Mouse (Mus musculus) forebrain, embryonic 14.5 days (tissue): ENCODE measurements around the gene Accsl. TPM values are rescaled to one million over a fixed set of nuclear protein-coding genes. Genes with fewer than 3 reads are reported as not detected.

ENCODE experiments used
- ATAC-seq: fragments of 200-750 bp; cut with Nextera tagmentation; 2 replicates; pipeline ENCODE4 v1.8.0; 2017; ENCODE audit warnings: mild to moderate bottlenecking, moderate library complexity
- DNase-seq: peaks from one replicate; pipeline ENCODE4 v3.0.0-alpha.2; 2015; ENCODE audit warnings: low spot score
- H3K27ac ChIP-seq: fragments of 300-500 bp; sonication (generic); 2 replicates; pipeline ENCODE4 v1.5.1; 2014; ENCODE audit warnings: low read depth, mild to moderate bottlenecking, control low read depth, low read length, moderate library complexity
- H3K27me3 ChIP-seq: fragments of 300-500 bp; sonication (generic); replicated peaks from 2 replicates; pipeline ENCODE4 v1.6.1; 2014; ENCODE audit warnings: low read length, control low read depth, mixed read lengths; ENCODE audit not compliant: control insufficient read depth, insufficient read depth
- H3K36me3 ChIP-seq: fragments of 300-500 bp; sonication (generic); 2 replicates; pipeline ENCODE4 v1.6.1; 2014; ENCODE audit warnings: low read length, control low read depth; ENCODE audit not compliant: control insufficient read depth, insufficient read depth
- H3K4me1 ChIP-seq: fragments of 300-500 bp; sonication (generic); 2 replicates; pipeline ENCODE4 v1.6.1; 2014; ENCODE audit warnings: antibody characterized with exemption, low read length, control low read depth; ENCODE audit not compliant: control insufficient read depth, insufficient read depth
- H3K4me2 ChIP-seq: fragments of 300-500 bp; sonication (generic); 2 replicates; pipeline ENCODE4 v1.6.1; 2014; ENCODE audit warnings: mild to moderate bottlenecking, control low read depth, low read length
- H3K4me3 ChIP-seq: fragments of 300-500 bp; sonication (generic); 2 replicates; pipeline ENCODE4 v1.5.1; 2014; ENCODE audit warnings: low read depth, low read length, control low read depth
- H3K9ac ChIP-seq: fragments of 300-500 bp; sonication (generic); 2 replicates; pipeline ENCODE4 v1.6.1; 2014; ENCODE audit warnings: mild to moderate bottlenecking, low read length, control low read depth, moderate library complexity
- H3K9me3 ChIP-seq: fragments of 300-500 bp; sonication (generic); replicated peaks from 2 replicates; pipeline ENCODE4 v1.6.1; 2016; ENCODE audit warnings: low read length, control low read depth, mixed read lengths; ENCODE audit not compliant: control insufficient read depth
- WGBS: fragments of 180-500 bp; shearing (Covaris S2); extraction: QIAGEN DNeasy Blood & Tissue Kit; methylation state at CpG from one replicate; pipeline ENCODE4 v1.1.7; 2014; 5-methylcytosine and 5-hydroxymethylcytosine counted together
- polyA plus RNA-seq: library from polyadenylated mRNA; unstranded; fragments of >200 nt; fragmentation: Nextera tagmentation; extraction: Ambion mirVana; gene quantifications from 2 replicates; pipeline ENCODE4 v1.2.1, GENCODE M21; 2014

Gene Accsl
- polyA plus RNA-seq = 0.71 and 1.2 TPM in 2 replicates

- Histone ChIP-seq H3K4me1 (0 out of 2 replicates have a peak, but pooled peaks cover 3% of the 10 kb centered on the region), H3K27me3 (no peaks in the 10 kb centered on the region), H3K4me2 (no peak within 1 kb of the TSS), H3K4me3 (no peak within 1 kb of the TSS), H3K9ac (no peak within 1 kb of the TSS), H3K27ac (no peak within 1 kb of the TSS), H3K9me3 (no peaks in the 10 kb centered on the region), H3K36me3 (no peaks in the 10 kb centered on the region)
- 51% methylated on average over 7 of the region's 7 CpGs for WGBS
- DNase-seq (peak; percentile 20), ATAC-seq (peak; percentile 8; the same call in 1 of the 2 replicates)
Measured at GRCm38 (mm10) chr2:93869107-93869600, at the start of gene Accsl. TSS of gene Accsl (minus strand) at chr2:93869157.

- 91% methylated on average over 2 of the region's 2 CpGs for WGBS
- H3K9me3 ChIP-seq = no peaks in the 10 kb centered on the region
Measured at GRCm38 (mm10) chr2:93913552-93913951, 44.6 kb upstream of the Accsl start.

GRCm38 (mm10) chr2:93911942-93912341, 43.0 kb upstream of the Accsl start:
- Histone ChIP-seq H3K4me3 (no peak overlapping the region), H3K27me3 (no peaks in the 10 kb centered on the region), H3K36me3 (no peaks in the 10 kb centered on the region), H3K4me1 (no peaks in the 10 kb centered on the region), H3K4me2 (no peak overlapping the region), H3K9me3 (no peaks in the 10 kb centered on the region), H3K27ac (no peak overlapping the region), H3K9ac (no peak overlapping the region)
- 73% methylated on average over 10 of the region's 10 CpGs for whole genome bisulfite sequencing
- ATAC-seq (no peak), DNase-seq (peak; percentile 56)

More at GRCm38 (mm10) chr2:93913552-93913951, 44.6 kb upstream of the Accsl start:
- H3K36me3 ChIP-seq = no peaks in the 10 kb centered on the region
- ATAC-seq (no peak), DNase-seq (no peak)
- no peak overlapping the region for H3K27ac ChIP-seq
- no peak overlapping the region for H3K9ac ChIP-seq
- H3K4me2 ChIP-seq = no peak overlapping the region
- no peaks in the 10 kb centered on the region for H3K27me3 ChIP-seq
- no peak overlapping the region for H3K4me3 ChIP-seq
- no peaks in the 10 kb centered on the region for H3K4me1 ChIP-seq

- Histone ChIP-seq H3K27me3 (no peaks in the 10 kb centered on the region), H3K9ac (no peak overlapping the region), H3K4me3 (no peak overlapping the region), H3K9me3 (no peaks in the 10 kb centered on the region), H3K4me1 (peaks cover 6% of the 10 kb centered on the region; the same call in 1 of the 2 replicates), H3K27ac (no peak overlapping the region), H3K36me3 (no peaks in the 10 kb centered on the region), H3K4me2 (no peak overlapping the region)
- DNase-seq = no peak
- ATAC-seq = no peak
- 56% methylated on average over 5 of the region's 5 CpGs for whole genome bisulfite sequencing
Measured at GRCm38 (mm10) chr2:93909716-93910115, 40.8 kb upstream of the Accsl start.

- WGBS = 66% methylated on average over 9 of the region's 9 CpGs
- no peaks in the 10 kb centered on the region for H3K27me3 ChIP-seq
- H3K4me1 ChIP-seq = peaks cover 6% of the 10 kb centered on the region; the same call in 1 of the 2 replicates
- H3K4me2 ChIP-seq = no peak overlapping the region
- peak; percentile 33 for DNase-seq
- no peak overlapping the region for H3K9ac ChIP-seq
- no peak overlapping the region for H3K4me3 ChIP-seq
- no peaks in the 10 kb centered on the region for H3K36me3 ChIP-seq
- peak; percentile 24; the same call in 1 of the 2 replicates for ATAC-seq
- H3K9me3 ChIP-seq = no peaks in the 10 kb centered on the region
- H3K27ac ChIP-seq = 0 out of 2 replicates have a peak overlapping the region, but pooled peaks have one; percentile 14
Measured at GRCm38 (mm10) chr2:93907519-93908294, 38.8 kb upstream of the Accsl start.

GRCm38 (mm10) chr2:93906316-93906715, 37.4 kb upstream of the Accsl start:
- Histone ChIP-seq H3K27ac (peak overlapping the region; percentile 39; the same call in 1 of the 2 replicates), H3K4me2 (no peak overlapping the region), H3K36me3 (no peaks in the 10 kb centered on the region), H3K27me3 (no peaks in the 10 kb centered on the region), H3K9me3 (no peaks in the 10 kb centered on the region), H3K9ac (no peak overlapping the region), H3K4me1 (peaks cover 6% of the 10 kb centered on the region; the same call in 1 of the 2 replicates), H3K4me3 (no peak overlapping the region)
- 0 out of 2 replicates have a peak, but pooled peaks have one; percentile 6 for ATAC-seq
- 51% methylated on average over 4 of the region's 4 CpGs for WGBS
- DNase-seq = no peak

GRCm38 (mm10) chr2:93903415-93903814, 34.5 kb upstream of the Accsl start:
- no peaks in the 10 kb centered on the region for H3K27me3 ChIP-seq
- 69% methylated on average over 6 of the region's 6 CpGs for WGBS
- no peak for ATAC-seq
- H3K9me3 ChIP-seq = no peaks in the 10 kb centered on the region
- no peak for DNase-seq
- no peak overlapping the region for H3K4me2 ChIP-seq
- H3K9ac ChIP-seq = no peak overlapping the region
- peaks cover 9% of the 10 kb centered on the region; the same call in 1 of the 2 replicates for H3K4me1 ChIP-seq
- H3K36me3 ChIP-seq = no peaks in the 10 kb centered on the region
- H3K27ac ChIP-seq = no peak overlapping the region
- H3K4me3 ChIP-seq = no peak overlapping the region

GRCm38 (mm10) chr2:93902680-93903305, 33.8 kb upstream of the Accsl start:
- WGBS = 73% methylated on average over 5 of the region's 5 CpGs
- Histone ChIP-seq H3K9me3 (no peaks in the 10 kb centered on the region), H3K4me1 (peaks cover 9% of the 10 kb centered on the region; the same call in 1 of the 2 replicates), H3K36me3 (no peaks in the 10 kb centered on the region), H3K4me2 (no peak overlapping the region), H3K4me3 (no peak overlapping the region), H3K27me3 (no peaks in the 10 kb centered on the region), H3K27ac (no peak overlapping the region), H3K9ac (no peak overlapping the region)
- DNase-seq (no peak), ATAC-seq (no peak)
